Mouse (Mus musculus): Measurements from ENCODE around the gene Nrbp1. TPM values are rescaled to one million over a fixed set of nuclear protein-coding genes. Genes with fewer than 3 reads are reported as not detected.

Nrbp1 gene
- total RNA-seq, 2 experiments from 2014 or later = 83.8 to 86.3 TPM

DNA sequence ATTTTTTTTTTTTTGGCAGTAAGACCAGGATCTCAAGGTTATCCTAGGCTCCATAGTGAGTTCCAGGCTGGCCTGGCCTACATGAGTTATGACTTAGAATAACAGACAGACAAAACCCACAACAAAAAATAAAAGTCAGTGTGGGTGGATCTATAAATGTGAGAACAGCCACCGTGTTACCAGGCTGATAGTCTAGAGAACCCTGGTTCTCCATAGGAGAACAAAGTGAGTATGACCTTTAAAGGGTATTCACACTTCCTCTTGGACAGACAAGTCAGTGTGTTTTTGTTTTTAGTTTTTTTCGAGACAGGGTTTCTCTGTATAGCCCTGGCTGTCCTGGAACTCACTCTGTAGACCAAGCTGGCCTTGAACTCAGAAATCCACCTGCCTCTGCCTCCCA, 15.3 kb downstream of the Nrbp1 start:
- no peak for DNase-seq (ENCODE audit: low spot score in 2 of 2)

DNA sequence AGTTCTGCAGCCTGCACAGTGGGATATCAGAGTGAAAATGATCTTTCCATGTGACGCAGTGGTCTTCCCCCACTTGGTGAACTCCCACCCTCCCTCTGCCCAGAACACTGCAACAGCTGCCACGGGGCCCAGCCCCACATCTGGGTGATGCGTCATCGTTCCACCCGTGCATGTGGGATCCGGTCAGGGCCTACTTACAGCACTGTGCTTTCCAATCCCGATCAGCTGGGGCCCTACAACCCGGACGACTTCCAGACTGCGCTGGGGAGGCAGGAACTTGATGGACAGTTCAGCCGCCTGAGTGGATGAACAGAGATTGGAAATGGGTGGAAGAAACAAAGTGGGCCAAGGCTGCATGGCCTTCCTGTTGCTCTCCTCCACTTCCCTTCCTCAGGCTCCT, 17.0 kb downstream of the Nrbp1 start:
- no peak for DNase-seq (ENCODE audit: low spot score in 2 of 2)

DNA sequence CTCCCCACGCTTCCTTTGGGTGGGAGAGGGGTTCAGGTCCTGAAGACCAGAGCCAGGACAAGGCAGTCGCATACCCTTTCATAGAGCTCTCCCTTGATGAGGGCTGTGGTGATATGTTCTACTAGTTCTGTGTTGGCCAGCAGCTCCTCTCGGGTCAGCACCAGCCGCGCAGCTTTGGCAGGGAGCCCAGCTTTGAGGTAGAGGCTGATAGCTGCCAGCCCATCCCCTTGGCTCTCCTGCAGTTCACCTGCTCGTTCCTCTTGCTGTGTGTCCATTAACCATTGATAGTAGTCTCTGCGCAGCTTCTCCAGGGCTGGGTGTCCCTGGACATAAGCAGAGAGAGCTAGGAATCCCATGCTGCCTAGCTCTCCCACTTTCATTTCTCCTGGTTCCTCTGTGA, 25.4 kb downstream of the Nrbp1 start:
- DNase-seq (ENCODE audit: low spot score in 2 of 2) = no peak

DNA sequence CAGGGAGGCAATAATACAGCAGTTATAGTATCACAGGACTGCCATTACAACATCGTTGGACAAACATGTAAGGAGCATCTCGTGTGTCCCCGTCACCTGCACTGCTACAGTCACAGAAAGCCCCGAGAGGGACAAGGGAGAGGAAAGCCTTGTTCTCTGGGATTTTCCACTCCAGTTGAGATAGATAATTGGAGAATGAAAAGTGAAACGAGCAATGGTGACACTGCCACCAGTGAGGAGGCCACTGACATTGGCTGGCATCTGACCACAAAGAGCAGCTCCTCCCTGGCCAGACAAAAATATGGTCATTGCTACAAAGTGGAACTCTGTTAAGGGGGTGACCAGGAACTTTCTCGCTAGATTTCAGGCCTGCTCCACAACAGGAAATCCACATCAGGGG, 27.0 kb downstream of the Nrbp1 start:
- DNase-seq (ENCODE audit: low spot score in 2 of 2) = no peak

DNA sequence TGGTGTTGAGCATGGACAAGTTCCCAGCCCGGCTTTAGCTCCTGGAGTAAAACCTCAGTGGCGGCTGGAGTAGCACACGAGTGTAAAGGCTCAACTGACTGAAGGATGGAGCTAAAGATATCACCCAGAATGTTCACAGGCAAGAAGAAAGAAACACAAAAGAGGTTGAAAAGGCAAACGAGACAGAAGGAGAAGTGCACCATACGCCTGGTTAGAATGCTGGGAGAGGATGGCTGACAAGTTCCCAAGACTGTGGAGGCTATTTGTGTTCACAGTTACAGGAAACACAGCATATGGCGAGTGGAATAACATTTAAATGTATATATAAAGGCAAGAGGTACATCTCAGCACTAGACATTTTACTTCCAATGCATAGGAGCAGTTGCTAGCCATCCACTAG, 32.4 kb downstream of the Nrbp1 start:
- DNase-seq (ENCODE audit: low spot score in 2 of 2) = no peak

DNA sequence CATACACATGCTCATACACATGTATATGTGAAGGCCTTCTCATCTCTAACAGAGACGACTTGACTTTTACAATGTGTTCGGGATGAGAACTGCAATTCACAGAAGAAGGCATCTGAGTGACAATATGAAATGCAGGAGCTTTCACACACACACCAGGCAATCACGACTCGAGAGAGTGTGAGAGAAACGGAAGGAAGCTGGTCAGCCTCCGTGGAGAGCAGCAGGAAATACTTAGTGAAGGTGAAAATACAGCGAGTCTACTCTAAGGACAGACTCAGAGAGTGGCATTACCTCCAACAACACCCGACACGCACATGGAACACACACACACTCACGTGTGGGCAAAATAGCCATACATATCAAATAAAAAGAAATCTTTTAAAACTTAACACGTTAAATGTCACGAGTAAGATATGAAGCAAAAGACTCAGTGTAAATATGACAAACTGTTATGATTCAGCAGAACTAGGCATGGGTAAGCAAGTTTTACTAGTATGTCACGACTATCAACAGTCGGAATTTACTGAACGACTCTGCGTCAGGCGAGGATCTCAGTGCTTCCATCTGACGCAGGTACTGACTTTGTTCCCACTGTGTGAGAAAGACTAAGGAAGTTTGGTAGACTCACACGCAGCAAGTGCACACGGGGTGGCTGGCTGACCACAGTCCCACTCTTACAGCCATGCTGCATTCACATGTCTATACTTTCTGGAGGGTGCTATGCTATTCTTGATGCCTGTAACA, 38.8 kb downstream of the Nrbp1 start:
- DNase-seq (ENCODE audit: low spot score in 2 of 2) = no peak

DNA sequence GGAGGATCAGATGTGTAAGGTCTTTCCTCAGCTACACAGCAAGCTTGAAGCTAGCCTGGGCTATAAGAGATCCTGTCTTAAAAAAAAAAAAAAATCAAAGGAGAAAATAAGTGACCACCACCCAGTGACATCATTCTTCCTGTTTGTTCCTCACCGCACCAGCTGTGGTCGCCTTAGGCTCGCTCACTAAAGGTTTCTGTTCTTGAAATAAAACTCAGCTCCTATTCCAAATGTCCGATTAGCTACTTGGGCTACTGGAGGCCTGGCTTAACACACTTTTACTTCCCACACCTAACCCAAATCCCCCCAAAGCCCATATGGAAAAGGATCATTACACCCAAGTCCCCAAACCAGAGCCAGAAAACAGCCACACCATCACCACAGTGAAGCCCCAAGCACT, 47.6 kb downstream of the Nrbp1 start:
- DNase-seq (ENCODE audit: low spot score in 2 of 2) = no peak

DNA sequence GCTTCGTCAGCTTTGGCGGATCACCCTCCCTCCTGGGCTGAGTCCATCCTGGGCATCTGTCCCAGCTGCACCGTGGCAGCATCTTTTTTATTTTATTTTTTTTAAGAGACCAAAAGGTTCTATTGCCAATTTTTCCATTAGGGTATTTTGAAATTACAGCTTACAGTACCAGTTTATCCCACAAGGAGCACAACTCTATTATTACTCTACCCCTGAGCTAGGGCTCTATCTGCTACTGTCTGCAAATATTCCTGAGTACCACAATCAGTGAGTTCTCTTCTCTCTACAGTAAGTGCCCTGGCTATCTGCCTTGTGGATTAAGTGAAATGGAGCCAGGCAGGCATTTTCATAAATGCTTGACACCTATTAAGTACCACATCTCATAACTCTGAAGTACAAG, 48.0 kb downstream of the Nrbp1 start:
- DNase-seq (ENCODE audit: low spot score in 2 of 2) = no peak

DNA sequence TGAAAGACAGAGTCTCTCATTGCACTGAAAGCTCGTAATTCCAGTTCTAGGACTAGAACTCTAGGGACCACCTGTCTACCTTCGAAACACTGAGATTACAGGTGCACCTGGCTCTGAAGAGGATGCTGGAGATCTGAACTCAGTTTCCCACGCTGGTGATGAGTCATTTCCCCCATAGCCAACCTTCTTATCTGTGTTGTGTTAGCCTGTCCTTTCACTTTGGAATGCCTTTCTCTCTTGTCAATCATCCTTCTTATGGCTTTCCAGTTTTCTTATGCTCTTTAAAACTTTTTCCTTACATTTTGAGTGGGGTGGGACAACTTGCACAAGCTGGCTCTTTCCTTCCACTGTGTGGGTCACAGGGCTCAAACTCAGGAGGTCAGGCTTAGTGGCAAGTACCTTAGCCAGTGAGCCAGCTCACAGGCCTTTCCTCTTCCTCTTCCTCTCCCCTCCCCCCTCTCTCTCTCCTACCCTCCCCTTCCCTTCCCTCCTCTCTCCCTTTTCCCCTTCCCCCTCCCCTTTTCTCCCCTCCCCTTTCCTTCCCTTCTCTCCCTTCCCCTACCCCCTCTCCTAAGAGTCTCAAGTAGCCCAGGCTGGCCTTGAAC, 49.1 kb downstream of the Nrbp1 start:
- no peak for DNase-seq (ENCODE audit: low spot score in 2 of 2)

DNA sequence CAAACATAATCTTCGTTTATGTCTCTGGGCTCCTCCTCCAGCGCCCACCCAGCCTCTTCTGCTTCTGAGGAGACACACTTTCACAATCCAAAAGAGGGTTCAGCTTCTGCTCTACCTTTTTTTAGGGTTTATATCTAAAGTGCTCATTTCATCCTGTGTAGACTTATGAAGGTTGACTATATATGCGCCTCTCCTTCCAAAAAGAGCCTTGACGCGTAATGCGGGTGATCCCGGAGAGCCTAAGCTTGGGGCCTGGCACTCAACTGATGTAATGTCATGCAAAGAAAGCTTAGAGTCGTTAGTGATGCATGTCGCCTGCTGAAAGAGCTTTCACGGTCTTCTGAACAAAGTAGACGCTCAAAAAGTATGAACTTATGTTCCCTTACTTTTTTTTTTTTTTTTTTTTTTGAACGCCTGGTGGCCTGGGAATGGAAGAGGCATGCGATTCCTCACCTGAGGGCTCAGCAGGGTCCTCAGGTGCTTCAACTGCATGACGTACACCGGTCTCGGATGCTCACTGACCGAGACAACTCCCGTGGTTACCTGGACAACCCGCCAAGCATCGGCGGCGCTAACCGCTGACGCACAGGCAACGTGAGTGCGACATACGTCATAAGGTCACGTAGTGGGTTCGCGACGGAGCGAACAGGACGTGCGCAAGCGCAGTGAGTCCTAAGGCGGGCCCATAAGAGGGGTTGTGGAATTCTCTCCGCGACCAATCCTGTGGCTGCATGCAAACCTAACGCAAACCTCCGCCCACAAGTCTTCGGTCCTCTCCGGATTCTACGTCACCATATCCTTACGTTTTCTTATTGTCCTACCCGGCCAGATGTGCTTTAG, 50.1 kb downstream of the Nrbp1 start, which contains the start of gene Ift172:
TSS of gene Ift172 (minus strand) at position 596 of the 840 bp plus-strand sequence.
- peak; percentile 94 to 98 for DNase-seq (ENCODE audit: low spot score in 2 of 2)

DNA sequence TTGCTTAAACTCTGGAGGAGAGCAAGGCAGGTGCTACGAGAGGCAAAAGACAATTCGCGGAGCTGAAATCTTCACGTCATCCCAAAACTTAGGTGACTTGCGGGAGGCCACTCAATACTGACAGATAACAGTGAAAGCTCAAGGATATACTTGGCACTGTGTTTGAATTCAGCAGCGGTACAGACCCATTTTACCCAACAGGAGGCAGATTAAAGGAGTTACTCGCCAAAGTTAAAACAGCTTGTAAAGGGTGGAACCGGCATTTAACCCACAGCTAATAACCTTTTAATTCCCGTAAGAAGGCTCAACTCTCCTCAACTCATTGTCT, 50.7 kb downstream of the Nrbp1 start:
- no peak for DNase-seq (ENCODE audit: low spot score in 2 of 2)

DNA sequence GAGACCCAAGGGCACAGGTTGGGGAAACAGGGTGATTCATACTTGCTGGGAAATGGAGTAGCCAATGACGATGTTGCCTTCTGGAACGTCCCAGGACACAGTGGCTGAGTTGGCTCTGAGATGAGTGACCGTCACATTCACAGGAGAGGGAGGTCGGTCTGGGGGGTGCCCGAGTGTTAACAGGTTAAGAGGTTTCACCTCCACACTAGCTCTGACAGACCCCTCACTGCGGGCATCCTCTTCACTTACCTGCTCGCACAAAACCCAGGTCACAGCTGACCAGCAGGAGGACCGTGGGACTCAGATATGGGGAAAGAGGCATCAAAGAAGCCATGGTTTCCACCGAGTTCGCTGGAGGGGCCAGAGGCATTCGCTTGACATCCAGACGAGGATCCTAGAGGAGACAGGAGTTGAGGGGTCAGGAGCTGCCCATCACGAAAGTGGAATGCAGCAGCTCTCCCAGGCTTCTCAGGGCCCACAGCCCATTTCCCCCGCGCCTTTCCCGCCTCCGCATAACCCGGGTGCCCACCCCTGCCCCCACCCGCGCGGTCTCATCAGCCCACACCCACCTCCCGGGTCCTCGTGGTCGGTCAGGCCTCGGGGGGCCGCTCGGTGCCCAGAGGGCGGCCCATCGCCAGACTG, 54.4 kb downstream of the Nrbp1 start:
- no peak for DNase-seq (ENCODE audit: low spot score in 2 of 2)

DNA sequence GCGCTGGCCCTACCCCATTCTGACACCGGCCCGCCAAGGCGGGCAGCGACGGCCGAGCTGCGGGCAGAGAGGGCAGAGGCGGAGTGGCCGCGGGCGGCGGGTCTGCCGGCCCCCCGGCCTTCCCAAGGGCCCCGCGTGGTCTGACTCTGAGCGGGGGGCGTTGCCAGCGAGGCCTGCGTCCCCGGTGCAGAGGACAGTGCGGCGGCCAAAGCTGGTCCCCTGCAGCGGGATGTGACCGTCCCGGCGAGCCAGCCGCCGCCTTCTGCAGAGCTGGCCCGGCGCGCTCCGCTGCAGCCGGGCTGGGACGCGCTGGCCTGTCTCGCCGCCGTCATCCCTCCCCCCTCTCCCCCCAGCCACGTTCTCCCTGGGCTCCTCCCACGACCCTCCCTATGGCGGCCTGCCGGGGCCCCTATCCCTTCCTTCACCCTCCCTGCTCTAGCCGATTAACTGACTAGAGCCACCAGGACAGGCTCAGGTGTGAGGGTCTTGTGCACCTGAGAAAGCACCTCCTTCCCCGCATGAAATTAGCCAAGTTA, 55.0 kb downstream of the Nrbp1 start, which contains the start of gene Fndc4:
TSS of gene Fndc4 (minus strand) at position 475 of the 536 bp plus-strand sequence.
- DNase-seq (ENCODE audit: low spot score in 2 of 2) = peak; percentile 39 to 57

DNA sequence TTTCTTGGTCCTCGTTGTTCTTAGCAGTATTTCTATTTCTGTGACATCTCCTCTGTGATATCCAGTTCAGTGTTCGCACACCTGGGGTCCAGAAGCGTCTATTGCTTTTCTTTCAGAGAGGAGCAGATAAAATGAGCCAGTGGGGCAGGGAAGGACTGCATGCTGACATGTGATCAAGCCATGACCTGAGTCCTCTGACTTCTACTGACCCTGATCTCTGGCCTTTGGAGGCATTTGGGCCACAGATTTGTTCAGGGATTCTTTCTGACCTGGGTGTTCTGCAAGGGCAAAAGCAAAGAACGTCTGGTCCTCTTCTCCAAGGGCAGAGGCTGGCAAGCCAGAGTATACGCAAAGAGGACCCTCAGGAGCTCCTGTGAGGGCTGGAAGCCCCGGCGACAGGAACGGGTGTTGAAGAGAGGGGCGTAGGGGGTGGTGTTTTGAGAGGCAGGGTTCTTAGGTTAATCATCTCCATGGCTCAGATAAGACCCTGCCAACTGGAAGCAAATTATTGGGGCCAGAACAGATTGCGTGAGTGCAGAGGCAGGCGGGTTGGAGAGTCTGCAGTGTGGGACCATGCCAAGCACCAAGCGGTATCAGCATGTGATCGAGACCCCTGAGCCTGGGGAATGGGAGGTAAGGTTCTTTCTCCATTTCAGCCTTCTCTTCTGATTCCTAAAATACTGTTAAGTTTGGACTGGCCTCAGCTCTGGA, 56.5 kb downstream of the Nrbp1 start, which contains the start of gene Gckr:
TSS of gene Gckr (plus strand) at position 397 of the 711 bp plus-strand sequence.
- no peak for DNase-seq (ENCODE audit: low spot score in 2 of 2)

DNA sequence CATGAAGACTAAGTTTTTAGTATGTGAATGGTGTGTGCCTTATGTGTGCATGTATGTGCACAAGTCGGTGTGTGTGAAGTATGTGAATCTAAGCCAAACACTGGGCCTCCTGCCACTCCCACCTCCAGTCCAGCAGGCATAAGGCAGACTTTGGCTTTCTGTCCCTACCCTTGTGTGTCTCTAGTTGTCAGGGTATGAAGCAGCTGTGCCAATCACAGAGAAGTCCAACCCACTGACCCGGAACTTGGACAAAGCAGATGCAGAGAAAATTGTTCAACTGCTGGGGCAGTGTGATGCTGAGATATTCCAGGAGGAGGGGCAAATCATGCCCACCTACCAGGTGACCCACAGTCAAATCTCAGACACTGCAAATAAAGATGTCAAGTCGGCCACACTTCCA, 57.3 kb downstream of the Nrbp1 start:
- DNase-seq (ENCODE audit: low spot score in 2 of 2) = no peak

DNA sequence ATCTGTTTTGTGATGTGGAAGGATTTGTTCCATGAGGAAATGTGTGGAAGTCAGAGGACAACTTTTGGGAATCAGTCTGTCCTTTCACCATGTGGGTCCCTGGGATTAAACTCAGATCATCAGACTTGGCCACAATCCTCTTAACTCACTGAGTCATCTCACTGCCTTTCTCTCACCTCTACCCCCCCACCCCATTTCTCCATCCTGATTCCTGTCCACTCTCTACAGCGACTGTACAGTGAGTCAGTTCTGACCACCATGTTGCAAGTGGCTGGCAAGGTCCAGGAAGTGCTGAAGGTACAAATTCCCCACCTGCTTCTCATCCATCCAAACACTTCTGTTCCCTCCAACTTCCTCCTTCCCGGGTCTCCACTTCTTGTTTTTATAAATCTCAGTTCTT, 57.8 kb downstream of the Nrbp1 start:
- no peak for DNase-seq (ENCODE audit: low spot score in 2 of 2)
